Mouse (Mus musculus): ENCODE data around the gene Lims1. TPM values are rescaled to one million over a fixed set of nuclear protein-coding genes. Genes with fewer than 3 reads are reported as not detected.
A peak's percentile ranks its signal among the peaks of the same experiment; 100 is the strongest.

The Lims1 gene
- polyA plus RNA-seq, 2 experiments from 2014 or later = 81.3 to 93.4 TPM

DNA sequence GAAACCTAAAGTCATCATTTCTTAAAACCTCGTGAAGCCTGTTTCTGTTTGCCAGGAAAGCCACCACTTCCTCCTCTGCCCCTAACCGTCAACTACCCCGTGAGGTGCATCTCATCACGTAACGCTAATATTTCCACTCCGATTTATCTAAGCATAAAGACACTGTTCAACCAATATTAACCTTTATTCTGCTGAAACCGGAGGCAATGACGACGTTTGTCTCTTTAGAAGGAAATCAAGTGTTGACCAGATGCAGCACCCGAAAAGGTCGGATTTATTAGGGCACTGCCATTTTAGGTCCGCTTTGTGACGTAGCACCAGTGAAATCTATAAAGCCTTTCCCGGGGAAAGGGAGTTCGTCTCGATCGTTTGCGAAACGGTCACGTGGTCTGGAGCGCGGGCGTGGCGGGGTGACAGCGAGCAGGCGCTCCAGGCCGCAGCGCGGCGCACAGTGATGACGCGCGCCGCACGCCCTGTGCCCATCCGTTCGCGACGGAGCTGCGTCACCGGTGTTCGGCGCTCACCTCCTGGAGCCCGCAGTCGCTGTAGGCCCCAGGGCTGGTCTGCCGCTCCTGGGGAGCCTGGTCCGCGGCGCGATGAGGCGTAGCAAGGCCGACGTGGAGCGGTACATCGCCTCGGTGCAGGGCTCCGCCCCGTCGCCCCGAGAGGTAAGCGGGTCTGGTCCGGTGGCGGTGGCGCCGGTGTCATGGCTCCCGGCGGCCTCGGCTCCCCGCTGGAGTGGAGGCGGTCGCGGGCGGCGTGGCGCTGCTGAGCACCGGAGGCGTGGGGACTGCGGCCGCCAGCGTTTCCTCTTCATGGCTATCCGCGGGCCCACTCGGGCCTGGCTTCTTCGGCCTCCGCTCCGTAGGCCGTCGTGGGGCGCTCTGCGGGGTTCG, 123.4 kb downstream of the Lims1 start, which contains the start of gene Ranbp2:
Gene Ranbp2, plus strand, starts transcription at position 537 of the 896 bp plus-strand sequence.
- peak; percentile 80 for ATAC-seq

DNA sequence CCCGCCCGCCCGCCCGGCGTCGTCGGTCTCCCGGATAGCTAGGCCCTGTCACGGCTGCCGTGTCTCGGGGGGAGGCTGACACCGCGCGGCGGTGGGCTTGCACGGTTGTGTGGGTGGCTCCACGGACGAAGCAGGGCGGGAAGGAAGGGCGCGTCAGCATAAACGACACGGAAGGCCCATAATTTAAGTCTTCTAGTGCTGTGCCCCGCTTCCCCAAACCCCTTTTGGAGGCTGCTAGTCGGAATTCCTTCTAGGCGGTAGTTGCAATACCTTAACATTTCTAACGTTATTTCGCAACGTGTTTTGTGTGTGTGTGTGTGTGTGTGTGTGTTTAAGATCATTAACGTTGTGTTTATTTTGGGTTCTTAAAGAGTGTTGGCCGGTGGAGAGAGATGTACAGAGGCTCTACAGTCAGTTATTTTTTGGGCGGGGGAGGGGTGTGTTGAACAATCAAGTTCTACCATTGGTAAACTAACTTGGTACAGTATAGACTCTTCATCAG, 124.1 kb downstream of the Lims1 start:
- ATAC-seq = peak; percentile 10

GRCm38 (mm10) chr10:58451575-58451974, 128.3 kb downstream of the Lims1 start:
- ATAC-seq = no peak

DNA sequence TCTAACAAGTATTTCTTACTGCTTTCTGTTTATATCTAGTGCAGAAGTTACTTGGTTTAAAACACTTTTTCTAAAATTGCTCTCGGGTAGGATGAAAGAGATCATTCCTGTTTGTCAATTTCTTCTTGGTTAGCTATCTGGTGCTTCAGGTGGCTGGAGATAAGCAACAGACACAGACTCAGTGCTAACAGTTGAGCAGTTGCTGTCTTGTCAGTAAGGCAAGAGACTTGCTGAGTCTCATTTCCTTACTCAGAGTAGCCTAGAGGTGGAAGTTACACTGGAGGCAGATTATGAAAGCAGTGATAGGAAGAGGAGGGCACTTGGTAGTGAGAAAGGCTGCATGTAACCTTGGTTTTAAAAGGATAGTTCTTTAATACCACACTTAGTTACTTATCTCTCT, 128.9 kb downstream of the Lims1 start:
- ATAC-seq = no peak

GRCm38 (mm10) chr10:58459896-58460295, 136.6 kb downstream of the Lims1 start:
- no peak for ATAC-seq

Other genes starting within 250 kb of the Lims1 start
- not detected for gene AW822073, start 98.5 kb upstream of the Lims1 start, polyA plus RNA-seq (2017; shearing (Covaris generic))
- under 1 TPM in 1 of 2 experiments, not detected in 1; 0.24 TPM for gene Duxf3, start 90.8 kb upstream of the Lims1 start, polyA plus RNA-seq (2017; shearing (Covaris generic))
- not detected for gene Gm4981, start 86.8 kb upstream of the Lims1 start, polyA plus RNA-seq (2017; shearing (Covaris generic))
- 10 to 100 TPM; 62.5 to 73.9 TPM for gene Gcc2, start 68.0 kb upstream of the Lims1 start, polyA plus RNA-seq (2017; shearing (Covaris generic))
- 10 to 100 TPM; 20.7 to 23.2 TPM for gene Ranbp2, start 123.5 kb downstream of the Lims1 start, polyA plus RNA-seq (2017; shearing (Covaris generic))
- 1 to 10 TPM; 3.3 to 5.3 TPM for gene Ccdc138, start 174.5 kb downstream of the Lims1 start, polyA plus RNA-seq (2017; shearing (Covaris generic))